ENCODE assay signal across 25 mouse cellular contexts in genomic region chr9:94803073-94803472, GRCm38 (mm10).
"Had no signal": no experiment of that assay in that cellular context is flagged by ENCODE, and none has a peak within 500 bp of the region (broad histone marks: within the 10 kb centered on the region; RNA-seq: fewer than 3 reads in every experiment).

No protein-coding gene starts in this region.

- H3K4me1 ChIP-seq: heart, embryonic 13.5 days; heart, embryonic 15.5 days; intestine, embryonic 15.5 days; limb, embryonic 10.5 days; limb, embryonic 12.5 days; liver, embryonic 13.5 days had no signal

- H3K27me3 ChIP-seq: heart, embryonic 13.5 days; heart, embryonic 15.5 days; hindbrain, embryonic 13.5 days; intestine, embryonic 15.5 days; limb, embryonic 12.5 days; liver, embryonic 13.5 days had no signal

- H3K9me3 ChIP-seq: heart, embryonic 13.5 days; heart, embryonic 15.5 days; hindbrain, embryonic 13.5 days; intestine, embryonic 15.5 days; limb, embryonic 10.5 days; limb, embryonic 12.5 days; liver, embryonic 13.5 days had no signal

- H3K36me3 ChIP-seq: heart, embryonic 13.5 days; heart, embryonic 15.5 days; hindbrain, embryonic 13.5 days; intestine, embryonic 15.5 days; limb, embryonic 10.5 days; limb, embryonic 12.5 days; liver, embryonic 13.5 days had no signal

- H3K27ac ChIP-seq: heart, embryonic 13.5 days; heart, embryonic 15.5 days; hindbrain, embryonic 13.5 days; intestine, embryonic 15.5 days; layer of hippocampus, adult 2 months; left cerebral cortex, adult 2 months; limb, embryonic 10.5 days; limb, embryonic 12.5 days; liver, embryonic 13.5 days had no signal

- H3K4me2 ChIP-seq: heart, embryonic 11.5 days; heart, embryonic 13.5 days; heart, embryonic 15.5 days; hindbrain, embryonic 13.5 days; intestine, embryonic 15.5 days; limb, embryonic 12.5 days; liver, embryonic 11.5 days; liver, embryonic 13.5 days had no signal

- H3K9ac ChIP-seq: heart, embryonic 13.5 days; heart, embryonic 15.5 days; hindbrain, embryonic 13.5 days; intestine, embryonic 15.5 days; limb, embryonic 12.5 days; liver, embryonic 13.5 days had no signal

- ATAC-seq: hindbrain, embryonic 16.5 days; inflammation-experienced regulatory T-cells, adult 6 months; intestine, embryonic 15.5 days; intestine, postnatal 0 days had no signal

- DNase-seq: gastrocnemius, postnatal 14 days; gastrocnemius, postnatal 36 days; heart, adult 18-20 months; heart, postnatal 14 days; heart, postnatal 36 days; kidney, adult 18-20 months; kidney, adult 8-10 months; kidney, postnatal 10 days; kidney, postnatal 25 days; kidney, postnatal 4 days; liver; liver, embryonic 13.5 days had no signal

- H3K4me3 ChIP-seq: heart, embryonic 13.5 days; heart, embryonic 15.5 days; hindbrain, embryonic 13.5 days; intestine, embryonic 15.5 days; layer of hippocampus, adult 2 months; left cerebral cortex, adult 2 months; limb, embryonic 10.5 days; limb, embryonic 12.5 days; liver, embryonic 13.5 days had no signal
